Mouse (Mus musculus): Measurements from ENCODE around the gene Birc6.

- TF ChIP-seq GATA1 (IDR thresholded peaks at IDR 0.05; ENCODE audit: low read length) (no peak), TAL1 (IDR thresholded peaks at IDR 0.05; ENCODE audit: low read length) (no peak)
These were observed 41.1 kb downstream of the Birc6 start for GRCm38 (mm10) chr17:74569219-74569618.
